Mouse (Mus musculus) layer of hippocampus, adult 18-20 months (tissue): ENCODE results near the gene B230219D22Rik. TPM values are rescaled to one million over a fixed set of nuclear protein-coding genes. Genes with fewer than 3 reads are reported as not detected.
"Not testable (repeated sequence)": the region's sequence is repeated elsewhere in the genome, so short reads cannot be mapped to it uniquely, and the experiment has no call there.

Experiments used
- DNase-seq, 2 experiments: peaks; one replicate each; pipeline ENCODE4 v3.0.0; 2022; ENCODE audit warnings: low spot score in 2 of 2
- long read RNA-seq: library from polyadenylated mRNA; stranded (forward); transcript quantifications from one replicate; pipeline ENCODE4 v2.0.0, GENCODE M21; 2021
- total RNA-seq, 2 experiments: library from RNA; stranded (reverse); gene quantifications; 2 replicates each; pipeline ENCODE4 v1.2.3; 2021

B230219D22Rik gene
- total RNA-seq: 10 to 100 TPM; 71.1 to 73.9 TPM
- long read RNA-seq, full-length matches to known transcripts: 64 of 143 reads
- long read RNA-seq, partial matches to known transcripts: 20 of 143 reads
- long read RNA-seq, other reads (novel, unspliced or antisense): 59 of 143 reads

DNA sequence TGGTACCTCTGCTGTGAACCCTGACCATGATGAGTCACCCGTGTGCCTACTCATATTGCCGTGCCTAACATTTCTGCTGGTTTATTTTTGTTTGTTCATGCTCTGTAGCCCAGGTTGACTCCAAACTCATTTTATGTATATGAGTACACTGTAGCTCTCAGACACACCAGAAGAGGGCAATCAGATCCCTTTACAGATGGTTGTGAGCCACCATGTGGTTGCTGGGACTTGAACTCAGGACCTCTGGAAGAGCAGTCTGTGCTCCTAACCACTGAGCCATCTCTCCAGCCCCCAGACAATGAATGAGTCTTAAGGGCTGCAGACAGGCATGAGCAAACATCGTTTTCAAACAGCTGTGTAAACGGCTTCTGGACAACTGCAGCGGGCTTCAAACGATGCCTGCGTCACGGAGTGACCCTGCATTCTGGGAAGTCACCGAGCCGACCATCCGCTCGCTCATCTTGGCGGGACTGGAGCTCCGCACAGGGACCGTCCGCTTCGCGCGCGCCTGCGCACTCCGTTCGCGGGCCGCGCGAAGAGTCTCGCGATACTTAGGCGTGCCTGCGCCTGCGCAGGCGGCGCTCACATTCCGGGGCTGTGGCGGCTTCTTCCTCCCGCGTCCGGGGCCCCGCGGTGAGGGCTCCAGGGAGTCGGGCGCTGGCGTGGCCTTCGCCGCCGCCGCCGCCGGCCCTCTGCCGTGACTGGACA is at the start of gene B230219D22Rik:
B230219D22Rik (plus strand) TSS at position 590 of the 708 bp plus-strand sequence.
- peak; percentile 82 to 89 for DNase-seq

DNA sequence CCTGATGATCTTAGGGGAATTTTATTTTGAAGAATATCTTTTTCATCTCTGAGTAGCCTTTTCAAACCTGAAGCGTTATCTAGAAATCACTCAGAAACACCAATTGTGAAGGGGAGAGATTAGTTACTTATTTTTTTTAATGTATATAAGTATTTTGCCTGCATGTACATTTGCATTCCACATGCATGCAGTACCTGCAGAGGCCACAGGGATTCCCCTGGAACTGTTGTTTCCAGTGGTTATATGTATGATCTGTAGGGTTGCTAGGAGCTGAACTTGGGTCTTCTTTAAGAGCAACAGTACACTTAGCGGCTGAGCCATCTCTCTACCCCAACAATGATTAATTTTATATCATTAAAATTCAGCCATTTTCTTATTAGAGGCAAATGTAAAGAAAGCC is 48.4 kb upstream of the B230219D22Rik start:
- DNase-seq: no peak

DNA sequence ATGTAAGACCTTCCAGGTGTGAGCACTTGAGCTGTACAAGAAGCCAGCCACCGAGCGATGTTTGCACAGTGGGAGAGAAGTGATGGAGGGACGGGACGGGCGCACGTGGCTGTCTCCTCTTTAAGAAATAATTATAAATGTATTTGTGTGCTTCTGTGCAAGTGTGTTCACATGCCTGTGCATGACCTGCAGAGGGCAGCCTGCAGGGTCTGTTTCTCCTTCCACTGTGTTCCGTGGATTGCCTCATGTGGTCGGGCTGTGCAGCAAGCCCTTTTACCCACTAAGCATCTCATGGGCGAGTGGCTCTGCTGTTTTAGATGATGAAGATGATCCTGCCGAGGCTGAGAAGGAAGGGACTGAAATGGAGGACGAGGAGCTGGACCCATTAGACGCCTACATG is 42.8 kb upstream of the B230219D22Rik start:
- no peak for DNase-seq

DNA sequence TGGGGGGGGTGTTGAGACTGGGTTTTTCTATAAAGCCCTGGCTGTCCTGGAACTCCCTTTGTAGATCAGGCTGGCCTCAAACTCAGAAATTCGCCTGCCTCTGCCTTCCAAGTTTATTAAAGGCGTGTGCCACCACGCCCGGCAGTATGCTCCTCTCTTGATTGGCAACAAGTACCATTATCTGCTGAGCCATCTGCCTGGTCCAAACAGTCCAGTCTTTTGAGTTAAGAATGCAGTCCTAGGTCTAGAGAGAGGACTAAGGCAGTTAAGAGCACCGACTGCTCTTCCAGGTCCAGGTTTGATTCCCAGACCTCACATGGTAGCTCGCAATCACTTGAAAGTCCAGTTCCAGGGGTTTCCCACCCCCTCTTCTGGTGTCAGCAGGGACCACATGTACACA is 41.9 kb upstream of the B230219D22Rik start:
- DNase-seq: no peak

DNA sequence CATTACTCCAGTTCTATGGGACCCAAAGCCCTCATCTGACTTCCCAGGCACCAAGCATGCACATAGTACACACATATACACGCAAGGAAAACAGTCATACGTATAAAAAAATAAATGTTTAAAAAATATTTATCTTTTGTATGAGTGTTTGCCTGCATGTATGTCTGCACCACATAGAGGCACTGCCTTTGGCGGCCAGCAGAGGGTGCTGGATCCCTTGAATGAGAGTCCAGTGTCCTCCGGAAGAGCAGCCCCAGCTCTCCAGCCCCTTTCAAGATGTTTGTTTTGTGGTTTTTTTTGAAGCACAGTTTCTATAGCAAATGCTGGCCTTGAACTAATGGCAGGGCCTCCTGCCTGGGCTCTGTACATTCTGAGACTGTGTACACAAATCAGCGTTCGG is 24.4 kb upstream of the B230219D22Rik start:
- DNase-seq: no peak

DNA sequence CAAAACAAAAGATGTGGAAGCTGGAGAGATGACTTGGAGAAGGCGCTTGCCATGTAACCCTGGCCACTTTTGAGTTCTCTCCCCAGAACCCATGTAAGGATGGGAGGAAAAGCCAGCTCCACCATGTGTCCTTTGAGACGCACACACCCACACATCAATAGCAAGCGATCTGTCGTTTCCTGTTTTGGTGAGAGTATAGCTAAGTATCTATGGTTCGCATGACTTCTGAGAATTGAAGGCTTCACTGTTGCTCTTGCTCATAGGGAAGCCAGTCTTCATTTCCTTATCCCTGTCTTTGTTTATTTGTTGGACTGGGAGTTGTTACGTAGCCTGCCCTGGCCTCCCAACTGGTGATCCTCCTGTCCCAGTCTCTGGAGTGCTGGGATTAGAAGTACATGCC is 20.2 kb upstream of the B230219D22Rik start:
- DNase-seq: no peak

DNA sequence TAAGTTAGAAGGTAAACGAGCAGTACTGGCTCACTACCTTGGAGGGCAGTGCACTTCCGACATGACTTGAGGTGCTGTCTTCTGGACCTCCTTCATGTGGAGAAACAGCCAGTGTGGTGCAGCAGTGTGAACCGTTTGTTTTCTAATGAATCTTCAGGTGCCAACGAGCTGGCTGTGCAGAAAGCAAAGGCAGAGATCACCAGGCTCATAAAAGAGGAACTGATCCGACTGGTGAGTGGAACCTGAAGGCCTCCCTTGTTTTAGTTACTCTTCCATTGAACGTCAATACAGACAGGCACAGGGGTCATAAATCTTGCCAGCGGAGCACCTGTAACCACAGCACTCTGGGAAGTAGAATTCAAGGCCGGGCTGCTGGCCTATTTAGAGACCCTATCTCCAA is 15.6 kb upstream of the B230219D22Rik start:
- DNase-seq: no peak

DNA sequence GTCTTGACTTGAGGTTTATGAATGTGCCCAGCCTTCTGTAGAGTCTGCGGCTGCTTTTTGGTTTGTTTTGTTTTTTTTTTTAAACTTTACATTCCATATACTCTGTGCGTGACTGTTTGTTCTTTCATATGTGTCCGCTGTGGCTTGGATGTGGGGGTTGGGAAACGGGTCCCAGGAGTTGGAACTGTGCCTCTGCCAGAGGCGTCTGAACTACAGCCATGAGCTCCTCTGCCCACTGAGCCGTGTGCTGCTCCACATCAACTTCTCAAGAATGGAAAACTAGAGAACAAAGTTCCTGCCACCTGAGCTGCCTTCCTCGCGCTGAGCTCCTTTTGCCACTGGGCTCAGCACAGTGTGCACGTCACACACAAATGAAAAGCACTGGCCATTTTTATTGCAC is 10.7 kb upstream of the B230219D22Rik start:
- DNase-seq: no peak

DNA sequence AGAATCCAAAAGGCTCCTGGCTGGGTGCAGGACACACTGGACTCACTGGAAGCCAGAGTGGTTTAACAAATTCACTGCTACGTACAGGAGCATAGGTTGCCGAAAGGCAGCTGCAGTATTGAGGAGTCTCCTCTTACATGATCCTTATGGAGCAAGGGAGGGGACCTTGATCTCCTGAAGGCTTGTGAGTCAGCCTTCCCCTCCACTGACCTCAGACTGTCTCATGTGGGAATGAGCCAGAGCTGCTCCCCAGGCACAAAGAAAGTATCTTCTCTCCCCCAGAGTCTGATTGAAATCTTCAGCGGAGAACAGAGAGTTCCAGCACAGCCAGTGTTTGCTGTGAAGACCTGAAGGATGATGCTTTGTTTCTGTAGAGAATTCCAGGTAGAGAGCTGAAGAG is 9.3 kb upstream of the B230219D22Rik start:
- no peak for DNase-seq

DNA sequence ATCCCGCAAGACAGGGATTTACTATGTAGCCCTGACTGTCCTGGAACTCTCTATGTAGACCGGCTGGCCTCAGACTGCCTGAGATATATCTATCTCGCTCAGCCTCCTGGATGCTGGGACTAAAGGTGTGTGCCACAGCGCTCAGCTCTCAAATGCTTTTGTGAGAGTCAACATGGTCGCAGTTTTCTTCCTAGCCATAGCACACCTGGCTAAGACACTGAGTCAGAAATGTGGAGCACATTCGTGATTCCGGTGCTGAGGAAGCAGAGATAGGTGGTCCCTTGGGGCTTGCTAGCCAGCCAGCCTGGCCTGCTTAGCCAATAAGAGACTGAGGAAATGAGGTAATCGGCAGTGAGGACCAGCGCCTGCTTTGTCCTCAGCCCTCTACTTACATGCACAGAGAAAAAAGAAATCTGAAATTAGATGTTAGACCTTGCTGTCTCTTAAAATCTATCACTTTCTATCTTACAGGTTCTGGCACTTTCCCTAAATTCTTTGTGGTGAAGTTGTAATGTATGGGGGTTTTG is 6.8 kb upstream of the B230219D22Rik start:
- no peak for DNase-seq

DNA sequence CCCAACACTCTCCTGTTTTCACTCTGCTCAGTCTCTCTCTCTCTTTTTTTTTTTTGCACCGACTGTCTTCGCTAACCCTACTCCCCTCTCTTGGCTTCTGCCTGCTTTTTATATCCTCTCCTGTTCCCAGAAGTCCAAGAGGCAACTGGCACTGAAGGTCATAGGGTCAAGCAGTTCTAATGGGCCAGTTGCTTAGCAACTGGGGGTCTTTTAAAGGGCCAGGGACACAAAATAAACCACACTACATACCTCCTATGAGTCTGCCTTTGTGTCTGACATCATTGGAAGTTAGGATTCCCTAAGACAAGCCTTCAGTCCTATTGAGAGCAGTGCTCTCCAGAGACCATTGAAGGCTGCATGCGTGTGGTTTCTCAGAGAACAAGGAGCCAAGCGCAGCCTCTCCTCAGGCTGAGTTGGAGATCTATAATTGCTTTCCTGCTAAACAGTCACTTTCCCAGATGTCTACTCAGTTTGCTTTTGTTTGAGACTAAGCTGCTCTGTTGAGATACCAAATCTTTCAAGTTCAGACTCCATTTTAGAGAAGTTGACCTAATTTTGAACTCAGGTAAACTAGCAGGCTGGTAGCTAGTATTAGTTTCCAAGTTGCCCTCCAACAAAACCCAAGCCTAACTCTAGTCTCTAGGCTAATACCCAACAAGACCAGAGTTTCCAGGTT is 4.9 kb upstream of the B230219D22Rik start:
- no peak for DNase-seq

DNA sequence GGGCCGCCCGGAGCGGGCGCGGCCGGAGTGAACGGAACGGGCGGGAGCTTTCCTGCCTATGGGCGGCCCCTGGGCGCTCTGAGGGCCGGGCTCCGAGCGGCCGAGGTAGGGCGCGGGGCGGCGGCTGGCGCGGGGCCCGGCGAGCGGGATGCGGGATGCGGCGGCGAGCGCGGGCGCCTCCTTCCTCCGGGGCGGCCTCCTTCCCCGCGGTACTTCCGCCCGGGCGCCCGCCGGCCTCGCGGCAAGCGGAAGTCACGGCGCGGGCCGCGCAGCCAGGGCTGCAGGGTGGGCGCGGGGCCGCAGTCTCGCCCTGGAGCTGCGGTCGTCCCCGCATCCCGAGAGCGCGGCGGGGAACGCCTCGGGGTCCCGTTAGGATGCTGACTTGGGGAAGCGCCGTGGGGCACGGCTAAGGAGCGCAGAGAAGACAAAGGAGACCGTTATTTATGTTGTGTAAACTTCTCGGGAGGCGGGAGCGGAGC is 358 bp downstream of the B230219D22Rik start:
- DNase-seq: no peak

DNA sequence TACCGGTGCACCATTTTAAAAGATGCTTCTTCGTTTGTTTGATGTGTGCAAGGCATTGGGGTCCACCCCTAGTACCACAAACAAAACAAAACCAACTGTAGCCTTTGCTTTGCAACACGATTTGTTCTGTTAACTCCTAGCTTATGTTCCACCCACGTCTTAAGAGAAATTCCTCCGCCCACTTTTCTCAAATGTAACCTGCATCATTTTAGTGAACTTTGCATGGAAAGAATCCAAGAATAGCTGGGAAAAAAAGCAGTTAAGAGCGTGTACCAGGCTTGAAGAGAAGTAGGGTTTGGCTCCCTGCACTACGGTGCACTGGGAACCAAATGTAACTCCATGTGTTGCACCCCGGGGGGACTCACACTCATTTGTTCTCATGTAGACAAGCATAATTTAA is 1.2 kb downstream of the B230219D22Rik start:
- DNase-seq: no peak

DNA sequence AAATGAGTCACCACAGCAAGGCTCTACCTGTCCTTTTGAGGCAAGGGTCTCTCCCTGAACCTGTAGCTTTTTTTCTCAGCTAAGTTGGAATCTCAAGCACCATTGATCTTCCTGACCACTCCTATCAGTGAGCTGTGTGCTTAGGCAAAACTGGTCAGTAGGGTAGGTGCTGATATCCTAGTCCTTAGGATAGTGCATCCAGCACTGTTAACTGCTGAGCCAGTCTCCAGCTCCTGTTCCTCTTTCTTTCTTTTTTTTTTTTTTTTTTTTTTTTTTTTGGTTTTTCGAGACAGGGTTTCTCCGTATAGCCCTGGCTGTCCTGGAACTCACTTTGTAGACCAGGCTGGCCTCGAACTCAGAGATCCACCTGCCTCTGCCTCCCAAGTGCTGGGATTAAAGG is 3.1 kb downstream of the B230219D22Rik start:
- not testable (repeated sequence) for DNase-seq

DNA sequence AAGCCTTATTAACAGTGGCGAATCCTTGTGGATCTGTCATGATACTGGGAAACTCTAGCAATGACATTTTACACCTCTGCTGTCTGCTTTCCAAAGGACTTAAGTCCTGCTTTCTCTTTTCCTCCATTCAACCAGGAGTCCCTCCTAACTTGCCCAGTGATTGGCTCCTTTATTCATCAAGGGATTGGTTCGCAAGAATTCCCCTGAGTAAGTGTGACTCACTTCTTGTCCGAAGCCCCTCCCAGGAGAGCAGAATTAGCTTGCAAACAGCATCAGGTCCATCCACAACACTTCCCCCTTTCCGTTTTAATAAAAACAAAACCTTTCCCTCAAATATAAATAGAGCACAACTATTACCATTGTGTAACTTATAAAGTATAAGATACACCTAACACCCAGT is 11.4 kb downstream of the B230219D22Rik start:
- DNase-seq: no peak

DNA sequence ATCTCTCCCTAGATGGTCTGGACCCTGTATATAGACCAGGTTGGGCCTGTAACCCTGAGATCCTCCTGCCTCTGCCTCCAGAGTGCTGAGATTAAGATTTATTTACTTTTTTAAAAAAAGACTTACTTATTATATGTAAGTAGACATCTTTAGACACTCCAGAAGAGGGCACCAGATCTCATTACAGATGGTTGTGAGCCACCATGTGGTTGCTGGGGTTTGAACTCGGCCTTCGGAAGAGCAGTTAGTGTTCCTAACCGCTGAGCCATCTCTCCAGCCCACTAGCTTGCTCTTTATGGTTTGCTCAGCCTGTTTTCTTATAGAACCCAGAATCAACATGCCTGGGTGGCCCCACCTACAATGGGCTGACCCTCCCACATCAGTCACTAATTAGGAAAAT is 19.9 kb downstream of the B230219D22Rik start:
- DNase-seq: no peak

DNA sequence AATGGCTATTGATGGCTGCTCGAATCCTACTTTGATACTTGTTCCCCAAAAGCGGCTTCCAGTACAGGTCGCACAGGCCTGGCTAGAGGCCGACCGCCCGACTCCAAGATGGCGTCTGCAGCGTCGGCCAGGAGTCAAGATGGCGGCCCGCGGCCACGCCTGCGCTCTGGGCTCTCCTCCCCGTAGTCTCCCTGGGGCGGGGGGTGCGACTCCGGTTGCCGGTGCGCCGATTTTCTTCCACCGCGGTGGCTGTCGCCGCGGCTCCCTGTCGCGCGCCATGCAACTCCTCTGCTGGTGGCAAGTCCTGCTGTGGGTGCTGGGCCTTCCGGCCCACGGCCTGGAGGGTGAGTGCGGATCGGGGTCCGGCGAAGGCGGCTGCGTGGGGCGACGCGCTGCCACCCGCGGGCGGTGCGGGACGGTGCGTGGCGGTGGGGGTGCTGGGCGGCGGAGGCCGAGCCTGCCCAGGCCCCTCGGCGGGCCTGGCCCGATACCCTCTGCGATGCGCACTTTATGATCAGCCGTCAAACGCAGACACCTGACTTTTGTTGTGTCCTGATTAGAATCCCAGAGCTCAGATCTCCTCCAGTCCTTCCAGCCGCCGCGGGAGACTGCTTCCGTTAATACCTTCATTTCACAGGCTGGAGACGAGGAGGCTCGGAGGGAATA is 21.7 kb downstream of the B230219D22Rik start, which contains the start of gene Txndc15:
Txndc15 (plus strand) TSS at position 150 of the 666 bp plus-strand sequence.
- peak; percentile 81 to 90 for DNase-seq

DNA sequence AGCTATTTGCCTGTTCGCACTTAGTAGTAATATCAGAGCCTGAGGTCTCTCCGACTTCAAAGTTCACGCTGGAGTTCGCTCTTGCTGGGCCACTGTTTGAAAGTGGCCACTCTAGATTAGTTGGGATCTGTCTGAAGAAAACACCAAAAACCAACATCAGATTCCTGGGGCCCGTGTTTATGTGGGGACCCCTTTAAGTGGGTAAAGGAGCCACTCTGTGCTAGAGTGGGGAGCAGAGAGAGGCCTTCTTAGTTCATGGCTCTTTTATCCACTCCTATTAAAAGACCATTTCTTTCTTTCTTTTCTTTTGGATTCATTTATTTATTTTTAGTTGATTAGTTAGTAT is 22.2 kb downstream of the B230219D22Rik start:
- DNase-seq: no peak

DNA sequence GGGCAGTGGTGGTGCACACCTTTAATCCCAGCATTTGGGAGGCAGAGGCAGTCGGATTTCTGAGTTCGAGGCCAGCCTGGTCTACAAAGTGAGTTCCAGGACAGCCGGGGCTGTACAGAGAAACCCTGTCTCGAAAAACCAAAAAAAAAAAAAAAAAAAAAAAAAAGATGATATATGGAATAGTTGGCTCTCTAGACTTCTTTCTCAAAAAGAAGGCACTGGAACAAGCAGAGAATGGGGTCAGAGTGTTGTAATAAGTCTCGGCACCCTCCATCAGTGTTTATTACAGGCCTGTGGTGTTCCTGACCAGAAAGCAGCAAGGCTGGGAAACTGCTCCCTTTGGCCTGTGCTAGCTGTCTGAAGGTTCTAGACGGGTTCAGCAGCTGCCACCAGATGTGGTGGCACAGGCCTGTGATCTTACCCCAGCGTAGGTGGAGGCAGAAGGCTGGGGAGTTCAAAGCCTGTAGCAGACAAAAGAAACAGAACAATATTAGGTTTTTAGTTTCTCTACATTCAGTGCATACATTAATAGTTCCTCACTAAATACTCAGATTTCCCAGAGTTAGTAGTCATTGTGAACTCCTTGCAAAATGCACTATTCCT is 23.1 kb downstream of the B230219D22Rik start:
- DNase-seq: no peak

DNA sequence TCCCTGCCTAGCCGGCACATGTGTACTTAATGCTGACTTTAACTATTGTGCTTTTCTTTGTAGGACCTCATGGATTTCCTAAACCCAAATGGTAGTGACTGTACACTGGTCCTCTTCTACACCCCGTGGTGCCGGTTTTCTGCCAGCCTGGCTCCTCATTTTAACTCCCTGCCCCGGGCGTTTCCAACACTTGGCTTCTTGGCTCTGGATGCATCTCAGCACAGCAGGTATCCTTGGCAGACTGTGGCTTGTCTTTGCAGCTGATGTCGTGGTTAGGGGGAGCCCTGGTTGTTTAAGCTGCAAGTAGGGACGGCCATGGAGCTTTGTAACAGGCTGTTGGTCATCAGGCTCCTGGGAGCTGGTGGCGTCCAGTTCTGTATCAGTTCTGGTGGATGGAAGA is 28.6 kb downstream of the B230219D22Rik start:
- no peak for DNase-seq

DNA sequence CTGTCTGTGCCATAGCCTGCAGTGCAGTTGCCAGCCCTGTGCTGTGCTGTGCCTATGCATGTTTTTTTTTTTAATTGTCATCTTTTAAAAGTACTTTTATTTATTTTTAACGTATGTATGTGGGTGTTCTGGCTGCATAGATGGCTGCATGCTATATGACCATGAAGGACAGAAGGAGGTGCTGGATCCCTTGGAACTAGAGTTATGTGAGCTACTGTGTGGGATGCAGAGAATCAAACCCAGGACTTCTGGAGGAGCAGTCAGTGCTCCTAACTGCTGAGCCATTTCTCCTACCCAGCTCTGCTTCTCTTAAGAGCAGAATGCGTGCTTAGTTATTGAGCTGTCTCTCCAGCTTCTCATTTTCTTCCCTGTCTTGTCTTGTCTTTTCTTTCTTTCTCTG is 29.1 kb downstream of the B230219D22Rik start:
- DNase-seq: no peak
